Mouse (Mus musculus): ENCODE results near the gene Gnai3. TPM values are rescaled to one million over a fixed set of nuclear protein-coding genes. Genes with fewer than 3 reads are reported as not detected.

Gnai3 gene
- polyA plus RNA-seq, 1 experiment from 2014 or later, result 192 TPM

DNA sequence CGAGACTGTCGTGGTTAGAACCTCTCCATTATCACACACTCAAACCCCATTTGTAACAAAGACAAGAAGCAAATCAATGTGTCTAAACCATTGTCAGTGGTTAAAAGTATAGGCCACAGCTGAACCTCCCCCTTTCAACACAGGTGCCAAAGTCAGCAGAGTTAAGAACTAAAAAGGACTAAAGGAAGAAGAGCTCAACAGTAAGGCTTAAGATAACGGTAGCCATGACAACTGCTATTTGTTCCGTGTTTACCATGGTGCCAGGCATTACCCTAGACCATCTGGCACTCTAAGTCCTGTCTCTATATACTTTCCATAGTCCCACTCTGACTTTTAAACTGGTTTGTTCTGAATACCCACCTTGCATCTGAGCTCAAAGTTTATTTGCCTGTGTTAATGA, 33.3 kb downstream of the Gnai3 start:
- DNase-seq (ENCODE audit: low spot score), result no peak
- H3K27me3 ChIP-seq (ENCODE audit: control insufficient read depth, insufficient read depth, low read length), result no peaks in the 10 kb centered on the region
- no peak for ATAC-seq (ENCODE audit: insufficient number of reproducible peaks, low FRiP score, low TSS enrichment, low read depth)
- 92% methylated on average over 4 of the region's 4 CpGs for whole genome bisulfite sequencing
- no peaks in the 10 kb centered on the region for H3K9me3 ChIP-seq (ENCODE audit: control insufficient read depth, low read length)
- no peak overlapping the region for H3K27ac ChIP-seq (replicated peaks; ENCODE audit: low read depth, low read length)
- H3K9ac ChIP-seq (ENCODE audit: low read length), result no peak overlapping the region
- H3K4me2 ChIP-seq (ENCODE audit: low read depth, severe bottlenecking), result no peak overlapping the region
- H3K4me3 ChIP-seq (ENCODE audit: low read depth, low read length), result no peak overlapping the region
- peaks cover 21% of the 10 kb centered on the region for H3K36me3 ChIP-seq (ENCODE audit: control insufficient read depth, insufficient read depth, low read length)
- no peaks in the 10 kb centered on the region for H3K4me1 ChIP-seq (ENCODE audit: control insufficient read depth, insufficient read depth, low read length)

DNA sequence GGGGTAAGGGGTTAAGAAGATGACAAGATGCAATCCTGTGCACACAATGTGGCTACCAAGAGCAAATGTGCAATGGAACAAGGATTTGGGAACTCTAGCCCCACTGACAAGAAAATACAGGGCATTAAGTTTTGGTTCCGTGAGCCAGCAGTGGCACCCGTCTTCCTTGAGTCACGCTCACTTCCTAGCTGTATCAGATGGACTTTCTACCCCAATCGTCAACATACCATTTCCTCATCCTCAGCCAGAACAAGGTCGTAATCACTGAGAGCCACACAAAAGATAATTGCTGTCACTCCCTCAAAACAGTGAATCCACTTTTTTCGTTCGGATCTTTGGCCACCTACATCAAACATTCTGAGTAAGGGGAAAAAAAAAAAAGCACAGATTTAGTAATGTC, 33.7 kb downstream of the Gnai3 start:
- H3K36me3 ChIP-seq (ENCODE audit: control insufficient read depth, insufficient read depth, low read length), result peaks cover 19% of the 10 kb centered on the region
- DNase-seq (ENCODE audit: low spot score), result no peak

DNA sequence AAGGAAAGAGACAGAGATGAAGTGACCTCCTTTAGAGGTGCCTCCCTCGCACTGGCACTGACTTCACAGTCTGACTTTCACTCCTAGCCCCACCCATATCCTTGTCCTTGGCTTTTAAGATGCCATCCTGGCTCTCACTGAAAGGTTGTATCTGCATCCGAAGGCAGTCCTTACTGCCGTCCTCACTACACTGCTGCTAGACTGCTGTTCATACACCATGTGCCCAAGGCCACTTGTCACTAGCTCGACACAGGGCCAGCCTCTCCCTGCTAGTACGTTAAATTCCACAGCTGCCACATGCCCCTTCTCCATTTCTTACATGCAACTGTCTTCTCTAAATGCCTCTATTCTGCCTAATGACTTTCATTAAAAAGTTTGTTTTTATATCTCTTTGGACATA, 34.6 kb downstream of the Gnai3 start:
- no peak overlapping the region for H3K4me3 ChIP-seq (ENCODE audit: low read depth, low read length)
- H3K4me1 ChIP-seq (ENCODE audit: control insufficient read depth, insufficient read depth, low read length), result no peaks in the 10 kb centered on the region
- ATAC-seq (ENCODE audit: insufficient number of reproducible peaks, low FRiP score, low TSS enrichment, low read depth) (no peak), DNase-seq (ENCODE audit: low spot score) (no peak)
- WGBS, result 92% methylated on average over 5 of the region's 5 CpGs
- no peak overlapping the region for H3K4me2 ChIP-seq (ENCODE audit: low read depth, severe bottlenecking)
- no peaks in the 10 kb centered on the region for H3K27me3 ChIP-seq (ENCODE audit: control insufficient read depth, insufficient read depth, low read length)
- H3K27ac ChIP-seq (replicated peaks; ENCODE audit: low read depth, low read length), result no peak overlapping the region
- peaks cover 17% of the 10 kb centered on the region for H3K36me3 ChIP-seq (ENCODE audit: control insufficient read depth, insufficient read depth, low read length)
- H3K9ac ChIP-seq (ENCODE audit: low read length), result no peak overlapping the region
- no peaks in the 10 kb centered on the region for H3K9me3 ChIP-seq (ENCODE audit: control insufficient read depth, low read length)

More for the DNA sequence above, 33.7 kb downstream of the Gnai3 start:
- no peak overlapping the region for H3K27ac ChIP-seq (replicated peaks; ENCODE audit: low read depth, low read length)
- no peak for ATAC-seq (ENCODE audit: insufficient number of reproducible peaks, low FRiP score, low TSS enrichment, low read depth)
- H3K4me3 ChIP-seq (ENCODE audit: low read depth, low read length), result no peak overlapping the region
- H3K4me1 ChIP-seq (ENCODE audit: control insufficient read depth, insufficient read depth, low read length), result no peaks in the 10 kb centered on the region
- H3K27me3 ChIP-seq (ENCODE audit: control insufficient read depth, insufficient read depth, low read length), result no peaks in the 10 kb centered on the region
- H3K4me2 ChIP-seq (ENCODE audit: low read depth, severe bottlenecking), result no peak overlapping the region
- WGBS, result 90% methylated on average over 7 of the region's 7 CpGs
- no peaks in the 10 kb centered on the region for H3K9me3 ChIP-seq (ENCODE audit: control insufficient read depth, low read length)
- no peak overlapping the region for H3K9ac ChIP-seq (ENCODE audit: low read length)

DNA sequence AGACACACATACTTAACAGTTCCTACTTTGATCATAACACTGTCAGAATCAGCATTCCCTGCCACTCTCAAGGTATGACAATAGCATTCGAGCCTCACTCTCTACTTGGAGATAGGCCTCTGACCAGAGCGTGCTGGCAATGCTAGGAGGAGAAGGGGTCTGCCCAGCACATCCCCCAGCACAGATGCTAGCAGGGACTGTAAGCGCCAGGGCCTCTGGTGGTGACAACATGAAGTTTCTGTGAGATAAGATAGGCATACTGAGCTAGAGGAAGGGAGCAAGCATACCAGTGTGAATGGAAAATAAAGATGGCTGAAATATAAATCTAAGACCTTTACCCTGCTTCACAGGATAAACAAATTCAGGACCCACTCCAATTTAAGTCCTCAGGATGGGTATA, 40.7 kb downstream of the Gnai3 start:
- DNase-seq (ENCODE audit: low spot score), result no peak
- no peak overlapping the region for H3K4me2 ChIP-seq (ENCODE audit: low read depth, severe bottlenecking)
- WGBS, result 94% methylated on average over 3 of the region's 3 CpGs

DNA sequence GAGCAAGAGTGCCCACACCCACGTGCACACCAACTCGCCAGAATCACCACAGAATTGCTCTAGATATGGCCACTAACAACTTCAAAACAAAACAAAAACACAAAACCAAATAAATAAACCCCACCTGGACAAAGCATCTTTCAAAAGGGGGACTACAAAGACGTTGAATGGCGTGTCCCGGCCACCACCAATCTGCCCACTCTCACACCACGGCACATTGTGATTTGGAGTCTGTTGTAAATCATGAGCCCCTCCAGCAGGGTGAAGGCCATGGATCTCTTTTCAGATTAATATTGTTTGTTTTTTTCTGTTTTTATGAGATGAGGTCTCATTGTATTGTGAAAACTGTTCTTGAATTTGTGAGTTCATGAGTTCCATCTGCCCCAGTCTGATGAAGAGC, 43.9 kb downstream of the Gnai3 start:
- no peak for DNase-seq (ENCODE audit: low spot score)
- no peaks in the 10 kb centered on the region for H3K27me3 ChIP-seq (ENCODE audit: control insufficient read depth, insufficient read depth, low read length)
- H3K4me1 ChIP-seq (ENCODE audit: control insufficient read depth, insufficient read depth, low read length), result no peaks in the 10 kb centered on the region
- H3K36me3 ChIP-seq (ENCODE audit: control insufficient read depth, insufficient read depth, low read length), result 0 out of 2 replicates have a peak, but pooled peaks cover 2% of the 10 kb centered on the region
- ATAC-seq (ENCODE audit: insufficient number of reproducible peaks, low FRiP score, low TSS enrichment, low read depth), result no peak
- no peak overlapping the region for H3K27ac ChIP-seq (replicated peaks; ENCODE audit: low read depth, low read length)
- no peak overlapping the region for H3K4me2 ChIP-seq (ENCODE audit: low read depth, severe bottlenecking)
- H3K9me3 ChIP-seq (ENCODE audit: control insufficient read depth, low read length), result no peaks in the 10 kb centered on the region
- H3K9ac ChIP-seq (ENCODE audit: low read length), result no peak overlapping the region
- no peak overlapping the region for H3K4me3 ChIP-seq (ENCODE audit: low read depth, low read length)
- WGBS, result 88% methylated on average over 6 of the region's 6 CpGs

More for the DNA sequence above, 40.7 kb downstream of the Gnai3 start:
- Histone ChIP-seq H3K27me3 (ENCODE audit: control insufficient read depth, insufficient read depth, low read length) (no peaks in the 10 kb centered on the region), H3K36me3 (ENCODE audit: control insufficient read depth, insufficient read depth, low read length) (peaks cover 12% of the 10 kb centered on the region), H3K9ac (ENCODE audit: low read length) (no peak overlapping the region), H3K27ac (replicated peaks; ENCODE audit: low read depth, low read length) (no peak overlapping the region), H3K4me3 (ENCODE audit: low read depth, low read length) (no peak overlapping the region), H3K9me3 (ENCODE audit: control insufficient read depth, low read length) (no peaks in the 10 kb centered on the region), H3K4me1 (ENCODE audit: control insufficient read depth, insufficient read depth, low read length) (no peaks in the 10 kb centered on the region)
- no peak for ATAC-seq (ENCODE audit: insufficient number of reproducible peaks, low FRiP score, low TSS enrichment, low read depth)

DNA sequence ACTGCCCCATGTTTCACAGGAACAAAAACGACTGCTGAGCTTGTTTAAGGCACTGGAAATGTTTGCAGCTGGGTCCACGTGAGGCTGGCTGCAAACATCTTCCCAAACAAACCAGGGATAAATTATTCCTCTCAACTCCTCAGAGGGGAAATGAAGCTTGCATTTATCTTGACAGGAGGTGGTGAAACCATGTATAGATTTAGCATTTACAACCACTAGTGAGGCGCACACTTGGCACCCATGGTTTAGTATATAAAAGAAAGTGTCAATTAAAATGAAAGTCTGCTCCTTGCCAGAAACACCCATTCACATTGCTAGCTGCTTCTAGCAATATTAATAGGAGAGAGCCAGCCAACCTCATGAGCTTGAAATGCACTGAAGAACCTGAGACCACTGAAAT, 44.4 kb downstream of the Gnai3 start:
- Histone ChIP-seq H3K4me1 (ENCODE audit: control insufficient read depth, insufficient read depth, low read length) (no peaks in the 10 kb centered on the region), H3K9me3 (ENCODE audit: control insufficient read depth, low read length) (no peaks in the 10 kb centered on the region), H3K4me3 (ENCODE audit: low read depth, low read length) (no peak overlapping the region), H3K27ac (replicated peaks; ENCODE audit: low read depth, low read length) (no peak overlapping the region), H3K36me3 (ENCODE audit: control insufficient read depth, insufficient read depth, low read length) (0 out of 2 replicates have a peak, but pooled peaks cover 2% of the 10 kb centered on the region), H3K27me3 (ENCODE audit: control insufficient read depth, insufficient read depth, low read length) (no peaks in the 10 kb centered on the region), H3K4me2 (ENCODE audit: low read depth, severe bottlenecking) (no peak overlapping the region), H3K9ac (ENCODE audit: low read length) (no peak overlapping the region)
- DNase-seq (ENCODE audit: low spot score), result no peak
- 59% methylated on average over 3 of the region's 3 CpGs for WGBS
- ATAC-seq (ENCODE audit: insufficient number of reproducible peaks, low FRiP score, low TSS enrichment, low read depth), result no peak

DNA sequence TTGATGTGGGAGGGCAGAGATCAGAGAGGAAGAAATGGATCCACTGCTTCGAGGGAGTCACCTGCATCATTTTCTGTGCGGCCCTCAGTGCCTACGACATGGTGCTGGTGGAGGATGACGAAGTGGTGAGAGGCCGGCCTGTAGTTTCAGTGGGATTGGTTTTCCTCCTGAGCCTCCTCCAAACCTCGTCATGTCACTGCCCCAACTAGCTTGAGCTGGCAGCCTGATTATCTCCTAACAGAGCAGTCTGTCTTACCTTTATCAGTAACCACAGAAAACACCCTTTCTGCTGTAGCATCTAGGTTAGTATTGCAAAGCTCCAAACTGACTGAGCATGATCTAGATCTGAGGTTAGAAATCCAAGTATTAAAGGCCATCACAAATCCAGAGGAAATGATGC, 47.6 kb downstream of the Gnai3 start:
- ATAC-seq (ENCODE audit: insufficient number of reproducible peaks, low FRiP score, low TSS enrichment, low read depth) (no peak), DNase-seq (ENCODE audit: low spot score) (no peak)
- Histone ChIP-seq H3K27ac (replicated peaks; ENCODE audit: low read depth, low read length) (no peak overlapping the region), H3K36me3 (ENCODE audit: control insufficient read depth, insufficient read depth, low read length) (no peaks in the 10 kb centered on the region), H3K9me3 (ENCODE audit: control insufficient read depth, low read length) (no peaks in the 10 kb centered on the region), H3K9ac (ENCODE audit: low read length) (no peak overlapping the region), H3K4me2 (ENCODE audit: low read depth, severe bottlenecking) (no peak overlapping the region), H3K4me3 (ENCODE audit: low read depth, low read length) (no peak overlapping the region), H3K27me3 (ENCODE audit: control insufficient read depth, insufficient read depth, low read length) (no peaks in the 10 kb centered on the region), H3K4me1 (ENCODE audit: control insufficient read depth, insufficient read depth, low read length) (no peaks in the 10 kb centered on the region)
- WGBS, result 74% methylated on average over 6 of the region's 6 CpGs

DNA sequence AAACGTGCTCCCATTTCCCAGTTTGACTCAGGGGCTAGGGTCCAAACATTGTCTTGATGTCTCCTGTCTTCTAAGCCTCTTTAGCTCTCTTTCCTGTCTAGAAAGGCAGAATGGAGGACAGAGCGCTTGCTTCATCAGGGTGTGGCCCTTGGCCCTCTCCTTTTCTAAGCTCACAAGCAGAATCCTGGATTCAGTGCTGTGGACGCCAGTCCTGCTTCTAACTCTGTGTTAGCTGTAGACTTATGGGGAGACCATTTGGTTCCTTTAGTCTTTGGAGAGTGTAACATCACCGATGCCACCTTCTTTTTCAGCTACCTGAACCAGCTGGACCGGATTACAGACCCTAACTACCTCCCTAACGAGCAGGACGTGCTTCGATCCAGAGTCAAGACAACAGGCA, 48.3 kb downstream of the Gnai3 start:
- Histone ChIP-seq H3K4me1 (ENCODE audit: control insufficient read depth, insufficient read depth, low read length) (no peaks in the 10 kb centered on the region), H3K9me3 (ENCODE audit: control insufficient read depth, low read length) (no peaks in the 10 kb centered on the region), H3K4me2 (ENCODE audit: low read depth, severe bottlenecking) (no peak overlapping the region), H3K27me3 (ENCODE audit: control insufficient read depth, insufficient read depth, low read length) (no peaks in the 10 kb centered on the region), H3K27ac (replicated peaks; ENCODE audit: low read depth, low read length) (no peak overlapping the region), H3K4me3 (ENCODE audit: low read depth, low read length) (no peak overlapping the region), H3K36me3 (ENCODE audit: control insufficient read depth, insufficient read depth, low read length) (no peaks in the 10 kb centered on the region), H3K9ac (ENCODE audit: low read length) (no peak overlapping the region)
- 80% methylated on average over 8 of the region's 8 CpGs for WGBS
- no peak for ATAC-seq (ENCODE audit: insufficient number of reproducible peaks, low FRiP score, low TSS enrichment, low read depth)
- no peak for DNase-seq (ENCODE audit: low spot score)

DNA sequence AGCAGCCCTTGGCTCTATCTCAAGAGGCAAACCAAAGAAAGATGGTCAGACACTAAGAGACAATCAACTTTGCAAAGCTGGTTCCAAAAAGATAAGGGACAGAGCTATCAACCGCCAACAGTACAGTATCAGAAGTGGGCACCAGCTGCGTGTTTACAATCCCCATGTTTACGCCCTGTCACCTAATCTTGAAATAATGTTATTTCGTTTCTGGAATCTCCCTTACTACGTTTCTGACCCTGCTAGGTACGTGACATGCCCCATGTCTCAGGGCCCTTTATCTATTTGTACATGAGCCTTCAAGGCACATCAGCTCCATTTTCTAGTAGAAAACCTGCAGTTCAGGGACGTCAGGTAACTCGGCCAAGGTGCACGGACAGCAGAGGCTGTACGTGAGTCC, 49.2 kb downstream of the Gnai3 start:
- Histone ChIP-seq H3K4me2 (ENCODE audit: low read depth, severe bottlenecking) (no peak overlapping the region), H3K9me3 (ENCODE audit: control insufficient read depth, low read length) (no peaks in the 10 kb centered on the region), H3K36me3 (ENCODE audit: control insufficient read depth, insufficient read depth, low read length) (no peaks in the 10 kb centered on the region), H3K27ac (replicated peaks; ENCODE audit: low read depth, low read length) (no peak overlapping the region), H3K4me1 (ENCODE audit: control insufficient read depth, insufficient read depth, low read length) (no peaks in the 10 kb centered on the region), H3K27me3 (ENCODE audit: control insufficient read depth, insufficient read depth, low read length) (no peaks in the 10 kb centered on the region), H3K9ac (ENCODE audit: low read length) (no peak overlapping the region), H3K4me3 (ENCODE audit: low read depth, low read length) (no peak overlapping the region)
- DNase-seq (ENCODE audit: low spot score) (no peak), ATAC-seq (ENCODE audit: insufficient number of reproducible peaks, low FRiP score, low TSS enrichment, low read depth) (no peak)
- WGBS, result 90% methylated on average over 10 of the region's 10 CpGs

All from limb, embryonic 11.5 days (tissue).